Mouse (Mus musculus): Measurements from ENCODE around the gene Steap3.

DNA sequence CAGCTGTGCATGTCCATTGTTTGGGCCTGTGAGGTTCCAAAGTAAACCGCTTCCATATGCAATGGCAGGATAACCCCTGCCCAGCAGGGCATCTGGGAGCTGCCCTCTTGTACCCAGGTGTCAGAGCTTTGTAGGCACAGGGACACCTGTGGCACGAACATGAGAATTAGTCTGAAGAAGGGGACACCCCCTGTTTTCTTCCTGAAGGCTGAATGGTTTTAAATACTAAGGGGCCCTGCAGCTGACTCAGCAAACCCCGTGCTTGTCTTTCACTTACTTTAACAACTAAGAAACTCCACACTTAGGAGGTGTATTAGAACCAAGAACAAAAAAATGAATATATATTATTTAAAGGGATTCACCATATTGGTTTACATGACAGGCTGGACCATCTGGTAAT is 74.4 kb downstream of the Steap3 start:
- TF ChIP-seq EP300 (IDR thresholded peaks at IDR 0.05) (no peak), CTCF (IDR thresholded peaks at IDR 0.05) (no peak)
